Mouse (Mus musculus): Measurements from ENCODE around the gene Unc13b.

GRCm38 (mm10) chr4:43240716-43241115 lies 182.0 kb downstream of the Unc13b start:
- TF ChIP-seq CTCF (IDR thresholded peaks at IDR 0.05; ENCODE audit: borderline replicate concordance, insufficient read depth, low read depth, low read length) = no peak
- no peak for TF ChIP-seq POLR2A (IDR thresholded peaks at IDR 0.05; ENCODE audit: borderline replicate concordance, insufficient read depth, low read length)

Measured in cerebellum, adult 2 months (tissue).